Mouse (Mus musculus): ENCODE results near the gene Defb47. TPM values are rescaled to one million over a fixed set of nuclear protein-coding genes. Genes with fewer than 3 reads are reported as not detected.

Gene Defb47
- not detected in 2 replicates for polyA plus RNA-seq (2014; fragmentation: Nextera tagmentation; extraction: Ambion mirVana)

DNA sequence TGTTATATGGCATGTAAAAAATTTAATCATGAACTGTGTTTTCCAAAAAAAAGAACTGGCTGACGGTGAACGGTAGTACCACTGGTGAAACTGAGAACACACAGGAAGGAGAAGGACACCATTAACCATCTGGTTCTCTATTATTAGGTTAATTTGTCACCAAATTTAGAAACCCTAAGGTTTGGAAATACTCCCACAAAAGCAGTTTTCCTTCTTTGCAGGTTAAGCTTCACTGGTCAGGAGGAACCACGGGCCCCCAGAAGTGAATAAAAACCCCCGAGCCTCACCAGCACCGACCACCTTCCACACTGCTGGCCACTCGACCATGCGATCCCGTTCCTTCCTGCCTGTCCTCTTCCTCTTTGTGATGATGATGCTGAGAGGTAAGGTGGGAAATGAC lies at the start of gene Defb47:
TSS of gene Defb47 (plus strand) at position 301 of the 400 bp plus-strand sequence.
- H3K9ac ChIP-seq, result no peak within 1 kb of the TSS
- WGBS, result 83% methylated on average over 8 of the region's 8 CpGs

GRCm38 (mm10) chr14:62956091-62956490 lies 41.8 kb upstream of the Defb47 start:
- H3K36me3 ChIP-seq (replicated peaks; ENCODE audit: control insufficient read depth, insufficient read depth), result peaks cover 64% of the 10 kb centered on the region
- no peaks in the 10 kb centered on the region for H3K9me3 ChIP-seq (ENCODE audit: control insufficient read depth, low read length)
- DNase-seq (ENCODE audit: low spot score) (no peak), ATAC-seq (ENCODE audit: low FRiP score) (no peak)
- no peaks in the 10 kb centered on the region for H3K27me3 ChIP-seq (ENCODE audit: control insufficient read depth, insufficient read depth, low read length)
- no peak overlapping the region for H3K9ac ChIP-seq
- H3K4me2 ChIP-seq (replicated peaks), result no peak overlapping the region
- no peaks in the 10 kb centered on the region for H3K4me1 ChIP-seq (replicated peaks; ENCODE audit: control insufficient read depth, insufficient read depth, low read length)
- WGBS, result 94% methylated on average over 9 of the region's 9 CpGs
- no peak overlapping the region for H3K4me3 ChIP-seq (replicated peaks; ENCODE audit: low read length)
- H3K27ac ChIP-seq, result no peak overlapping the region

More for the DNA sequence above, at the start of gene Defb47:
- Histone ChIP-seq H3K4me3 (replicated peaks; ENCODE audit: low read length) (no peak within 1 kb of the TSS), H3K4me2 (replicated peaks) (no peak within 1 kb of the TSS), H3K4me1 (replicated peaks; ENCODE audit: control insufficient read depth, insufficient read depth, low read length) (no peaks in the 10 kb centered on the region), H3K27ac (no peak within 1 kb of the TSS), H3K27me3 (ENCODE audit: control insufficient read depth, insufficient read depth, low read length) (no peaks in the 10 kb centered on the region), H3K9me3 (ENCODE audit: control insufficient read depth, low read length) (no peaks in the 10 kb centered on the region), H3K36me3 (replicated peaks; ENCODE audit: control insufficient read depth, insufficient read depth) (no peaks in the 10 kb centered on the region)
- DNase-seq (ENCODE audit: low spot score) (no peak), ATAC-seq (ENCODE audit: low FRiP score) (no peak)

- no peak overlapping the region for H3K9ac ChIP-seq
- no peaks in the 10 kb centered on the region for H3K27me3 ChIP-seq (ENCODE audit: control insufficient read depth, insufficient read depth, low read length)
- ATAC-seq (ENCODE audit: low FRiP score) (no peak), DNase-seq (ENCODE audit: low spot score) (no peak)
- WGBS, result 77% methylated on average over 4 of the region's 4 CpGs
- no peaks in the 10 kb centered on the region for H3K9me3 ChIP-seq (ENCODE audit: control insufficient read depth, low read length)
- no peaks in the 10 kb centered on the region for H3K4me1 ChIP-seq (replicated peaks; ENCODE audit: control insufficient read depth, insufficient read depth, low read length)
- H3K36me3 ChIP-seq (replicated peaks; ENCODE audit: control insufficient read depth, insufficient read depth), result peaks cover 3% of the 10 kb centered on the region
- no peak overlapping the region for H3K4me2 ChIP-seq (replicated peaks)
- no peak overlapping the region for H3K4me3 ChIP-seq (replicated peaks; ENCODE audit: low read length)
- no peak overlapping the region for H3K27ac ChIP-seq
Measured at GRCm38 (mm10) chr14:62963632-62964031, 34.2 kb upstream of the Defb47 start.

GRCm38 (mm10) chr14:62965342-62965741 lies 32.5 kb upstream of the Defb47 start:
- Histone ChIP-seq H3K9ac (no peak overlapping the region), H3K4me2 (replicated peaks) (no peak overlapping the region), H3K27me3 (ENCODE audit: control insufficient read depth, insufficient read depth, low read length) (no peaks in the 10 kb centered on the region), H3K4me1 (replicated peaks; ENCODE audit: control insufficient read depth, insufficient read depth, low read length) (no peaks in the 10 kb centered on the region), H3K9me3 (ENCODE audit: control insufficient read depth, low read length) (no peaks in the 10 kb centered on the region), H3K36me3 (replicated peaks; ENCODE audit: control insufficient read depth, insufficient read depth) (no peaks in the 10 kb centered on the region), H3K4me3 (replicated peaks; ENCODE audit: low read length) (no peak overlapping the region), H3K27ac (no peak overlapping the region)
- no peak for DNase-seq (ENCODE audit: low spot score)
- ATAC-seq (ENCODE audit: low FRiP score), result no peak
- 88% methylated on average over 5 of the region's 5 CpGs for WGBS

GRCm38 (mm10) chr14:62965811-62966520 lies 31.9 kb upstream of the Defb47 start:
- ATAC-seq (ENCODE audit: low FRiP score), result no peak
- 32% methylated on average over 15 of the region's 15 CpGs for WGBS
- Histone ChIP-seq H3K9me3 (ENCODE audit: control insufficient read depth, low read length) (no peaks in the 10 kb centered on the region), H3K9ac (no peak overlapping the region), H3K27me3 (ENCODE audit: control insufficient read depth, insufficient read depth, low read length) (no peaks in the 10 kb centered on the region), H3K27ac (no peak overlapping the region), H3K4me3 (replicated peaks; ENCODE audit: low read length) (no peak overlapping the region), H3K4me2 (replicated peaks) (peak overlapping the region; percentile 30), H3K4me1 (replicated peaks; ENCODE audit: control insufficient read depth, insufficient read depth, low read length) (no peaks in the 10 kb centered on the region), H3K36me3 (replicated peaks; ENCODE audit: control insufficient read depth, insufficient read depth) (no peaks in the 10 kb centered on the region)
- no peak for DNase-seq (ENCODE audit: low spot score)

DNA sequence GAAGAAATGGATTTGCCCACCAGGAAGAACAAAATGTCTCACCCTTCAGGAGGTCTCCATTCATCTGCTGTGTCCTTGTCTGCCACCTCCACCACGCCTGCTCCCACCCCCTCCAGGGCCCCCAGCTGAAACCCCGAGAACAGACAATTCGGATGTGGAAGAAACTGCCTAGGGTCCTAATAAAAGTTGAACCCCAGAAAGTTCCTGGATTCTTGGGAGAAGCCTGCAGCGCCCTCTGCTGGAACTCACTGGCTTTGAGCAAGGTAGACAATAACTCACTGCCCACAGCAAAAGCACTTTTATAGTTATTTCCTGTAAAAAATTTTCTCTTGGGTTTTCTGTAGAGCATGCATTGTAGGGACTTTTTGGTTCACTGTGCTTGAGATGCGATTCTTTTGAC lies 22.8 kb upstream of the Defb47 start:
- DNase-seq (ENCODE audit: low spot score) (peak; percentile 70), ATAC-seq (ENCODE audit: low FRiP score) (no peak)
- Histone ChIP-seq H3K4me1 (replicated peaks; ENCODE audit: control insufficient read depth, insufficient read depth, low read length) (no peaks in the 10 kb centered on the region), H3K4me2 (replicated peaks) (no peak overlapping the region), H3K27ac (no peak overlapping the region), H3K36me3 (replicated peaks; ENCODE audit: control insufficient read depth, insufficient read depth) (no peaks in the 10 kb centered on the region), H3K27me3 (ENCODE audit: control insufficient read depth, insufficient read depth, low read length) (no peaks in the 10 kb centered on the region), H3K9me3 (ENCODE audit: control insufficient read depth, low read length) (no peaks in the 10 kb centered on the region), H3K4me3 (replicated peaks; ENCODE audit: low read length) (no peak overlapping the region), H3K9ac (no peak overlapping the region)
- WGBS, result 13% methylated on average over 5 of the region's 5 CpGs

DNA sequence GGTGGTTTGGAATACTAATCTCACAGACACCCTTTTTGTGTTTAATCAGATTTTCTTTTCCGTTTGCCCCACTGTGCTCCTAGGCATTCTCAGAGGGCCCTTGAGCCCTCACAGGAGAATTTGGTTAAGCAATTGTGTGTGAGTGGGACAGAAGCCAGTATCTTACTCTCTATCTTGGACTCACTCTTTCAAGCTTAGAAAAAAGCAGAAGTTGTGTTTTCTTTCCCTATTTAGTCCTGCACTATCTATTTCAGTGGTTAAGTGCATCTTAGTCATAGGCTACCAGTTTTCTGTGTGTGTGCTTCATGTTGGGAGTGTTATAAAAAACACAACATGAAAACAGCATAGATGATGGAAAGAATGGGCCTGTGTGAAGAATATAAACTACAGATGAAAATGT lies 18.1 kb upstream of the Defb47 start:
- DNase-seq (ENCODE audit: low spot score), result no peak
- Histone ChIP-seq H3K27me3 (ENCODE audit: control insufficient read depth, insufficient read depth, low read length) (no peaks in the 10 kb centered on the region), H3K36me3 (replicated peaks; ENCODE audit: control insufficient read depth, insufficient read depth) (no peaks in the 10 kb centered on the region), H3K27ac (no peak overlapping the region), H3K4me2 (replicated peaks) (no peak overlapping the region), H3K9ac (no peak overlapping the region), H3K4me1 (replicated peaks; ENCODE audit: control insufficient read depth, insufficient read depth, low read length) (no peaks in the 10 kb centered on the region), H3K9me3 (ENCODE audit: control insufficient read depth, low read length) (no peaks in the 10 kb centered on the region), H3K4me3 (replicated peaks; ENCODE audit: low read length) (no peak overlapping the region)
- WGBS, result 86% methylated on average over 1 of the region's 1 CpGs
- no peak for ATAC-seq (ENCODE audit: low FRiP score)

DNA sequence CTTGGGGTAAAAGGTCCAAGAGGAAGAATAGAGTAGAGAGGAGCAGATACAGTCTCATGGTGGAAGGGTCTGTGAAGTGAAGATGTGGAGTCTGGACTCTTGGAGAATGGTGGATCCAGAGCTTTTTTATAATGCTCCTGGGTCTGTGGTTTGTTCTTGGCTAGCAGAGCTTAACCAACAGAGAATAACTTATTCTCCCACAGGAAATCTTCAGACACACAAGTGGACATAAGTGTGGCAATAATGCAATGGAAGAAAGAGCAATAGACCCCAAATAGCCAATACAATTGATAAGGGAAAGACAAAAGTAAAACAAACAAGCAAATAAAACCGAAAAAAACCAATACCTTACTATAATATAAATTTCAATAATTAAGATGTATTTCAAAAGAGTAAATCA lies 13.5 kb upstream of the Defb47 start, which contains the start of gene Defb48:
TSS of gene Defb48 (minus strand) at position 101 of the 400 bp plus-strand sequence.
- no peak within 1 kb of the TSS for H3K9ac ChIP-seq
- no peak for DNase-seq (ENCODE audit: low spot score)
- no peak within 1 kb of the TSS for H3K4me2 ChIP-seq (replicated peaks)
- no peaks in the 10 kb centered on the region for H3K36me3 ChIP-seq (replicated peaks; ENCODE audit: control insufficient read depth, insufficient read depth)
- H3K4me1 ChIP-seq (replicated peaks; ENCODE audit: control insufficient read depth, insufficient read depth, low read length), result no peaks in the 10 kb centered on the region
- no peak for ATAC-seq (ENCODE audit: low FRiP score)
- WGBS, result 78% methylated on average over 1 of the region's 1 CpGs
- no peaks in the 10 kb centered on the region for H3K9me3 ChIP-seq (ENCODE audit: control insufficient read depth, low read length)
- H3K27ac ChIP-seq, result no peak within 1 kb of the TSS
- no peak within 1 kb of the TSS for H3K4me3 ChIP-seq (replicated peaks; ENCODE audit: low read length)
- H3K27me3 ChIP-seq (ENCODE audit: control insufficient read depth, insufficient read depth, low read length), result no peaks in the 10 kb centered on the region

- Histone ChIP-seq H3K27ac (no peak overlapping the region), H3K9me3 (ENCODE audit: control insufficient read depth, low read length) (no peaks in the 10 kb centered on the region), H3K4me1 (replicated peaks; ENCODE audit: control insufficient read depth, insufficient read depth, low read length) (no peaks in the 10 kb centered on the region), H3K36me3 (replicated peaks; ENCODE audit: control insufficient read depth, insufficient read depth) (no peaks in the 10 kb centered on the region), H3K27me3 (ENCODE audit: control insufficient read depth, insufficient read depth, low read length) (no peaks in the 10 kb centered on the region), H3K4me3 (replicated peaks; ENCODE audit: low read length) (no peak overlapping the region), H3K9ac (no peak overlapping the region), H3K4me2 (replicated peaks) (no peak overlapping the region)
- ATAC-seq (ENCODE audit: low FRiP score) (no peak), DNase-seq (ENCODE audit: low spot score) (no peak)
- WGBS, result 79% methylated on average over 3 of the region's 3 CpGs
Measured at GRCm38 (mm10) chr14:62991271-62991670, 6.6 kb upstream of the Defb47 start.

All from hindbrain, embryonic 14.5 days (tissue).